Mouse (Mus musculus) ZHBTc4 (cell line): ENCODE measurements around the gene Eif6.

Experiments
- DNase-seq: peaks from one replicate; pipeline ENCODE4 v3.0.0-alpha.2; 2011; ENCODE audit warnings: low read depth, low spot score

The Eif6 gene

DNA sequence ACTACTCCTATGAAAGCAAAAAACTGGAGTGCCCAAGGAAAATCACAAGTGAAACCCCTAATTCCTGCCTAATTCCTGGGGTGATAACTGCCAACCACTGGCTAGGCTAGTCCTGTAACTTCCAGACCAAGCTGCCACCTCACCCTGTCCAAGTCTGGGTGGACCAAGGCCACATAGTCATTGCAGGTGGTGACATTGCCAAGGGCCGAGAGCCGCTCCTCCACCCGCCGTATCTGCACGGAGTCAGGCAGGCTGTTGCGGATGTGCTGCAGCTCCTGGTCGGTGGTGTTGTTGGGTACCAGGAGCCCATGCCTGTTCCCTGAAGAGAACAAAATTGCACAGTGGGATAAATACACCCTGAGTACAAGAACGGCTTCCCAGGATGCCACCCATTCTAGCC, 3.0 kb downstream of the Eif6 start:
- no peak for DNase-seq

DNA sequence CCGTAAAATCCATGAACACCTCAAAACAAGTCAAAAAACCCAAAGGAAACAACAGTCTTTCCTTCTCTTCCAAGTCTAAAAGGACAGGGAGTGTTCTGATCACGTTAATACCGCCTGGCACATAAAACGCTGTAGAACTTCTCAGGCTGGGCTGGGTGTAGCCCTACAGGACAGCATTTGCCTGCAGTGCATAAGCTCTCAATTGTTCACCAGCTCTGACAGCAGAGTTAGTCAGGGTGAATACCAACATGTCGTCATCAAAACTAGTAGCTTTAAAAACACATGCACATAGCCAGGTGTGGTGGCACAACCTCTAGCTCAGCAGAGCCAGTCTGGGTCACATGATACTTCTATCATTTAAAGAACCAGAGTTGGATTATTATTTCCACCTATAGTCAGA, 5.9 kb downstream of the Eif6 start:
- no peak for DNase-seq

DNA sequence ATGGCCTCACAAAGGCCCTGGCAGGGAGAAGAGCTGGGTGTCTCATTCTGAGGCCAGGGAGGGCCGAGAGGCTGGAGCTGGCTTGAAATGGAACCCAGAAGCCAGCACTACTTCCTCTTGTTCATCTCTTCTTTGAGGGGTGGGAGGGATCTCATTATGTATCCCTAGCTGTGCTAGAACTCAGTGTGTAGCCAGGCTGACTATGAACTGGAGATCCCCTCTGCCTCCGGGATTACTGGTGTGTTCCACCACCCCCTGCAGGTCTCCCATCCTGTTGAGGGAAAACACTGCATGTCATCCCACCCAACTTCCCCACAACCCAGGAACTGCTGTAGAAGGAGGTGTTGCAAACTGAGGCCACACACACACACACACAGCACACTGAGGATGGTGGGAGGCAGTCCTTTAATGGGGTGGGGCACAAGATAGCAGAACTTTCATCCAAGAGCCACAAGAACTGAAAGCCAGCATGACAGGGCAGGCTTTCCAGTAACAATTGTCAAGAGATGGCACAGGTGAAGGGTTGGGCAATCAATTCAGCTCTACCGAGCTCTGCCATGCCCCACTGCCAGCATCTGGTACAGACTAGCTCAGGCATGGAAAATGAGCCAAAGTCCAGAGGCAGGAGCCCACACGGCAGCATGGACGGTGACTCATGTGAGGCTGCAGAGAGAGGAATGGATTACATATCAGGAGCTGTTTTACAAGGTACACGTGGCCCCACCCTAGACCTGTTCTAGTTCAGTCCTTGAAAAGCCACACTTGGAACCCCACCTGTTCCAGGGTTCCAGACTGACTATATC, 7.1 kb downstream of the Eif6 start:
- DNase-seq, result no peak

DNA sequence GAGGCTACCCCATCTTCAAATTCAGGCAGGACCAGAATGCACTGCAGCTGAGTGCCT, 7.5 kb downstream of the Eif6 start, which contains the start of gene BC029722:
TSS of gene BC029722 (minus strand) at position 35 of the 57 bp plus-strand sequence.
- no peak for DNase-seq

DNA sequence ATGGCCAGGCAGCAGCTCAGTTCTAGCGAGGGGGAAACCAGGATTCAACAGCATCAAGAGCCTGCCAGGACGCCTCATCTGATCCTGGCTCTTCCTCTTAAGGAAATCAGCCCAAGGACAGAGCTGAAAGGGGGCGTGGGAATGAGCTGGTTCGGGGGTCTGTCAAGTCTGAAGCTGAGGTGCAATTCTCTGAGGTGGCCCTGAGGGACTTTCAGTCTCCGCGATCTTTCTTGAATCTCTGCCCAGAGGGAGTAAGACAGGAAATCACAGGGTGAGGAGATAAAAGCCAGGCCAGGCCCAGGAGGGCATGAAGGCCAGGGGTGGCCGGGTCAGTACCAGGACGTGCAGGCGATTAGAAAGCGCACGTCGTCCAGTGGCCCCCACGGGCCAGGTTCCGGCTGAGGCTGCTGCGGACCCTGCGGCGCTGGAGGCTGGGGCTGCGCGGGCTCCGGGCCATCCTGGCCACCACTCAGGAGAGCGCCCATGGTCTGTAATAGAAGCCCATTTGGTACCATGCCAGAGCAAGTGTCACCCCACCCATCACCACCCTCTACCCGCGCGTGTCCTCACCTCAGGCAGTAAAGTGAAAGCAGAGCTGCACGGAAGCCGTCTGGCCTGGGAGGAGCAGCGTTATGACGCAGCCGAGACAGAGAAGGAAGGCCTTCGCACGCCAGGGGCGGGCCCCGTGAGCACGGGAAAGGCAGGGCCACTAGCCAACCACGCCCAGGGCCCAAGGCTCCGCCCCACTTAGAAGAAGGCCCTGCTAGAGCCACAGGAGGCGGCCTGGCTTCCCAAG, 7.9 kb downstream of the Eif6 start:
- DNase-seq, result peak; percentile 97

DNA sequence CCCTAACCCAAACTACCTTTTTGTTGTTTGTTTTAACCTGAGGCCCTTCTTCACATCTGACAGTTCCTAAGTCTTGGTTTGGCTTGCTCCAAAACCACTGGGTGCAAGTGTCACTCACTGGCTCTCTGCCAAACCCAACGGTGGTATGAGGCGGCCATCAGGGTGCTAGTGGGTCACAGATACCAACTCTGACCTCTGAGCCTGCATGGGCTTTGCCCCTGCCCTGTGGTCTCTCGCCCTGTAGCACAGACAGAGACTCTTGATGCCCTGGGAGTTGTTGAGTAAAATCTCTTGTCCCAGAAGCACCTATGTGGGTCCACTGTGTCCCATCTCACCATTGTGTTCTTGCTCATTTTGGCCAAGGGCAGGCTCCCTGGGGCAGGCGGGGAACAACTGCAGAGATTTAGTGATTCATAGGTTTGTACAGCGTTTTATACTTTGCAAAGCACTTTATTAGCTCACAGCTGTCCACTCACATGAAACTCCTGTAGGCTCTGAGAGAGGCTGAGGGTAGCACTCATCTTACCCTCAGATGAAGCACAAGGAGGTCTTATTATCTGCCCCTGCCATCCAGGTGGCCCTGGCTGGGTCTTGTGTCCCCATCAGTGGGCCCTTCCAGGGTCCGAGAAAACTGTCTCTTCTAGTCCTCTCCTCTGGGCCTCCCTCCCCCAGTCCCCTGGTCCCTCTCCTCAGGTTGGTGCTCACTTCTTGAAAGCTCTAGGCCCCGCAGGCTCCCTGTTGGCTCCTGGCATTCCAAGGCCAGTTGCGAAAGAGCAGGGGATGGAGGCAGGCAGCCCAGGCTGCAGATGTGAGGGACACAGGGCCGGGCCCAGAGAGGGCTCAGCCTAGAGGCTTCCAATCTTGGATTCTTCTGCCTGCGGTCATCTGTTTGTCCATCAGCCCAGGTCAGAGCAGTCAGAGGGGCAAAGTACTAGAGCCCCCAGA, 9.2 kb downstream of the Eif6 start:
- DNase-seq, result no peak

DNA sequence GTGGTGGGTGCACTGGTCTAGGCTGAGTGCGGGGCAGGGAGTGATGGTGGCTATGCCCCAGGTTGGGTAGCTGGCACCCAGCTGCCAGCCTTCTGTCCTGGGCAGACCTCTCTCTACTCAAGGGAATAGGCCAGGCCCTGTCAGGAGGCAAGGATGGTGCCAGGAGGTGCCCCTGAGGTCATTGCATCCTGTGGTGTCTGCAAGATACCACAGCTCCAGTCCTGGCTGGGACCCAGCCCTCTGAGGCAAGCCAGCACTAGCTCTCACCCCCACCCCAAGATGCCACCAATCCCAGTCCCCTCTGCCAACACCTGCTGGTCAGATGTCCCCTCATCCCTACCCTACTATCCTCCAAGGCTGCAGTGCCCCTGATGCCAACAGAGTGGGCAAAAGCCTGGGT, 10.5 kb downstream of the Eif6 start:
- no peak for DNase-seq

DNA sequence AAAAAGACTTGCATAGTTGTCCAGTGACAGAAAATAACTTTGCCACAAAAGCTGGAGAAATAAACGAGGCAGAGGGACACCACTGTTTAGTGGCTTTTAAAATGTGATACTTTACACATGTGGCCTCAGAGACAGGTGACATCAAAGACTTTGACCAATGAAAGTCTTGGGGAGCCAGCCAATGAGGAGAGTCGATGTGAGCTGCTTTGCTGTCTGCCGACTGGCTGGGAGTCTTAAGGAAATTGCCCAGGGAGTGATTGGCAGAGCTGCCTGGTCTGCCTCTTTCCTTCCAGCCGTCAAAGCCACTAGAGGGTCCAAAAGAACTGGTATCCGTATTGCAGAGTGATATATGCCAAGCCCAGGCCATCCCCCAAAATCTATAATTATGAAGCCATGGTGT, 11.9 kb downstream of the Eif6 start:
- DNase-seq, result no peak

DNA sequence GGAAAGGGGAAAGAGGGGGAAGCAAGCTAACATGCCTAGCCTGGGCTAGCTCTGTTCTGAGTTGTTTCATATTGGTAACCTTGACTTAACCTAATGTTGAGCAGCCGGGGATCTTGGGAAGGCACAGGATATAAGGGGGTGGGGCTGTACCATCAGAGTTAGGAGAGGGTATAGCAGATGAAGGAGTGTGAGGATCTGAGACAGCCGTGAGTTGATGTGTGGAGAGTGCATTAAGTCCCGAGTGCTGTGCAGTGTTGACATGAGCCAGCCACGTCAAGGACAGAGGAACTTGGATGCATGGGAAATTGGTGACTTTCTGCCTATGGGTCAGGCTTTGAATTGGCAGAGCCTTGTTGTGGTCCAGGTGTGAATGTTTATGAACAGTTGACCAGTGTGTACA, 14.1 kb downstream of the Eif6 start:
- DNase-seq, result no peak

DNA sequence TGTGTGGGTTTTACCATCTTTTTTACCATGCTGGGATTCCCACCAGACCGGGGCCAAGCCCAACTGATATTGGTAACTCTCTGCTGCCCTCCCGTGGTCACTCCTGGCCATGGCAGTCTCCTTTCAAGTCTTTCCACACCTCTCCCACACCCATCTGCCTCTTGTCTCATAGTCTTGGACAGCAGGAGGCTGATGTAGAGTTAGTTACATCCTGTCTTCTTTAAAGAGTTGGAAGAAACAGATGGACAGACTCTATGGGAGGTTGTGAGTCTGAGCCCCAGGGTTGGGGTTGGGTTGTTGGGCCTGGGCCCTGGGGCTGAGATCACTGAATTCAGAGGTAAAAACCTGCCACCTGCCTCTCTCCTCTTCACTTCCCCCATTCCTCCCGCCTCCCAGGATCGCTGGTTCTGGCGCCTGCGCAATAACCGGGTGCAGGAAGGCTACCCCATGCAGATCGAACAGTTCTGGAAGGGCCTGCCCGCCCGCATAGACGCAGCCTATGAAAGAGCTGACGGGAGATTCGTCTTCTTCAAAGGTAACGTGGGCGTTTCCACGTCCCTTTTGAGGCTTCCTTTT, 14.8 kb downstream of the Eif6 start:
- peak; percentile 94 for DNase-seq

DNA sequence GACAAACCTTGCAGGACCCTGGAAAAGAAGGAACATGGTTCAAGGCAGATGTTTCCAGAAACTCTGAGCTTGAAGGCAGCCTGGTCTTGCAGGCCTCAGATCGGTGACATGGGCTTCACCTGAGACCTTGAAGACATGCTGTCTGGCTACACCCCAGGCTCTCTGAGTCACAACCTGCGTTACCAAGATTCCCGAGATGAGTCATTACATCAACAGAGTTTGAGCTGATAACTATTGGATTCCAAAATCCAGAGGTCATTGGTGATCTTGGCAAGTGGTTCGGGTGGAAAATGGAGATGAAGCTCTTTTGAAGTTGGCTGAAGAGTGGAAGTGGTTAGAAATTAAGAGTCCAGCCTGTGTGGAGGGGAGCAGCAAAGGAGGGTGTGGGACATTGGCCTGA, 17.1 kb downstream of the Eif6 start:
- DNase-seq, result no peak

DNA sequence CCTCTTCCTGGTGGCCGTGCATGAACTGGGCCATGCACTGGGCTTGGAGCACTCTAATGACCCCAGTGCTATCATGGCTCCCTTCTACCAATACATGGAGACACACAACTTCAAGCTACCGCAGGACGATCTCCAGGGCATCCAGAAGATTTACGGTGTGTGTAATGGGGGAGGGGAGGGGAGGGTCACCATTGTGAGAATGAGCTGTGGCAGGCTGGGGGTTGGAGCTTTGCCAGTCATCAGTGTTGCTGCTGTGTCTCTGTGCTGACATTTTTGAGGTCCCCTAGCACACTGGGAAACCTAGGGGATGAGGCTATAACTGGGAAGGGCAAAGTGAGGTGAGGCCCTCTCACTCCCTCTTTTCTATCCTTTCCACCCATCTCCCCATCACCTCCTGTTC, 19.3 kb downstream of the Eif6 start:
- DNase-seq, result no peak

DNA sequence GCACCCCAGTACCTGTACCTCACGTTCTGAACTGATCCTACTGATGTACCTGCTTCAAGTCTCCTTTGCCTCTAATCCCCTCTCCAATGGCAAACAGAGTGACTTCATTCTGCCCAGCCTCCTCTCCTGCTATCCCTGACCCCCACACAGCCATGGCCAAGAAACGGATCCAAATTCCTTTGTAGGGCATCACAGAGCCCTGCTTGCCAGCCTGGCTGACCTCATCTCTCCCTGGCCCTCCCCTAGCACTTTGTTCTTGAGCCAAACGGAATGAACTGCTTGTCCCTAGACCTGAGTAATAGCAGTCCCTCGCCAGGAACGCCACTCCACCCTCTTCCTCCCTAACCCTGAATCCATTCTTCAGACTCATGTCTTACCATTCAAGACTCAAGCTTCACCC, 20.2 kb downstream of the Eif6 start:
- no peak for DNase-seq

DNA sequence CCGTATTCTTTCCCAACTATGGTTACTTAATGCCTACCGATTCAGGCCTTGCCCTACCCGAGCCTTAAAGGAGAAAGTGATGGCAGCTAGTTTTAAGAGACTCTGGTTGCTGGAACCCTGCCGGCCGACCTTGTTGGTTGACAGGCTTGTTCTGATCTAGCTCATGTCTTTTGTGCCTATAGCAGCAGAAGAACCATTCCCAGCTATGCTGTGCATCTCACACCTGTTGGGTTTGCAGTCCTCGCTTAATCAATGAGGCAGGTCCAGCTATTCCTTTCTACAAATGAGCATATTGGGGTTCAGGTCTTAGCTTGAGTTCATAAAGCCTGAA, 20.8 kb downstream of the Eif6 start:
- DNase-seq, result no peak

DNA sequence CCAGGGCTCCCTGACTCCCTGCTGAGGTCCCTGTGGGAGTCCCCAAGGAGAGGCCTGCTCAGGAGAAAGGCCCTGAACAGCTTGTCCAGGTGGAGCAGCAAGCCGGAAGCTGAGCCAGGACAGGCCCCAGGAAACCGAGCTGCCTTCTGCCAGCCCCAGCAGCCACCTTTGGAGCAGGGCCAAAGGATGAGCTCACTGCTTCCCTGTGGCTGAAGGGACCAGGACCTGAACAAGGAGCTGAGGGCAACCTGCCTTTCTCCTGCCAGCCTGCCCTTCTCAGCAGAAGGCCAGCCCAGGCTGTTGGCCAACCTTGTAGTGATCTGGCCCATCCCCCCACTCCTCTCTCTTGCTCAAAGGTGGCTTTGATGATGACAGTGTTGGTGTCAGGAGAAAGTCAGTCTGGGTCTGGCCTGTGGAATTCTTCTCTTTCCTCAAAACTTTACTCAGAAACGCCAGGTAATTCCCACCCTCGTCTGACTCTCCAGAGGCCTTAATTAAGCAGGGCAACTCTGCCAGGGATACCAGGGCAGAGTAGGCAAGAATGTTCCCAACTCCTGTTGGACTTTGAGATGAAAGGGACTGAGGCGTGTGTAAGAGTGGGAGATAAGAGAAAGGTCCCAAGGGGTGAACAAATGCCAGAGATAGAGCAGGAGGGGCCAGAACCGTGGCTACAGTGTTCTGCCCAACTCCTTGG, 21.3 kb downstream of the Eif6 start:
- no peak for DNase-seq

DNA sequence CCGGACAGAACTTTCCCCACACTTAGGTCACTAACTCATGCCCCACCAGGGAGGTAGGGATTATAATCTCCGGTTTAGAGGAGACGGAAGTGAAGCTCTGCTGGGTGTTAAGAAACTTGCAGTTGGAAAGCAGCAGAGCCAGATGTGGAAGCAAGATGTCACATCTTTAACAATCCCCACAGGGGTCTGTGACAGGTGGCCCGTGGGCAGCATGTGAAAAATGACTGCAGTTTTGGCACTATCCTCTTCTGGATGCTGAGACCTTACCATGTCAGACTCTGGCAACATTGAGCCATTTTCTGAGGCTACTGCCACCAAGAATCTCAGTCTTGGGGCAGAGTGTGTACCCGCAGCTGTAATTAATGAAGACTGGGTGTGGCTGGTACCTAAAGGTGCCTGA, 22.7 kb downstream of the Eif6 start:
- no peak for DNase-seq

DNA sequence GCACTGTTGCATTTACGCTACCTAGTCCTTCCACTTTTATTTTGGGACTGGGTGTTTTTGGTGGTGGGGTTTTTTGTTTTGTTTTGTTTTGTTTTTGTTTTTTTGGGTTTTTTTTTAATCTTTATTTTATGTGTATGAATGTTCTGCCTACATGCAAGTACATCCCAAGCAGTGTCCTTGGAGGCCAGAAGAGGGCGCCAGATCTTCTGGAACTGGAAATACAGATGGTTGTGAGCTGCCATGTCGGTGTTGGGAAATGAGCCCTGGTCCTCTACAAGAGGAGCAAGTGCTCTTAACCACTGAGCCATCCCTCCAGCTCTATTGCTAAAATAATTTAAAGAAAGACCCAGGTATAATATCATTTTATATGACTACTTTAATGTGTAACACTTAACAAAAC, 24.0 kb downstream of the Eif6 start:
- DNase-seq, result peak; percentile 80

DNA sequence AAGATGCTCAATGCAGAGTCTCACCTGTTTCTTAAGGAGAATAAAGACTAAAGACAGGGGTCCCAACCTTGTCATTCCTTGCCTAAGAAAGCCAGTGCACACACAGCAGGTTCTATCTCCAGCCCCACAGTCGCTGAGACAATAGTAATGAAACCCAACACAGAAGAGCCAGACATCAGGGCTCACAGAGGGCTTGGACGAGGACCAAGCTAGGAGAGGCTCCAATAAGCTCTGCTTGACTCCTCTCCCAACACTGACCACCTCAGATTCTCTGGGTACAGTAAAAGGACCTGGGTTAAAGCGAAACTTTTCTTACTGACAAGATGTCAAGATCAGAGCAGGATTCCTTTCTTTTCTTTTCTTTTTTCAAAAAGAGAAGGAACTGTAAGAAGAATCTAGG, 28.1 kb downstream of the Eif6 start:
- no peak for DNase-seq

DNA sequence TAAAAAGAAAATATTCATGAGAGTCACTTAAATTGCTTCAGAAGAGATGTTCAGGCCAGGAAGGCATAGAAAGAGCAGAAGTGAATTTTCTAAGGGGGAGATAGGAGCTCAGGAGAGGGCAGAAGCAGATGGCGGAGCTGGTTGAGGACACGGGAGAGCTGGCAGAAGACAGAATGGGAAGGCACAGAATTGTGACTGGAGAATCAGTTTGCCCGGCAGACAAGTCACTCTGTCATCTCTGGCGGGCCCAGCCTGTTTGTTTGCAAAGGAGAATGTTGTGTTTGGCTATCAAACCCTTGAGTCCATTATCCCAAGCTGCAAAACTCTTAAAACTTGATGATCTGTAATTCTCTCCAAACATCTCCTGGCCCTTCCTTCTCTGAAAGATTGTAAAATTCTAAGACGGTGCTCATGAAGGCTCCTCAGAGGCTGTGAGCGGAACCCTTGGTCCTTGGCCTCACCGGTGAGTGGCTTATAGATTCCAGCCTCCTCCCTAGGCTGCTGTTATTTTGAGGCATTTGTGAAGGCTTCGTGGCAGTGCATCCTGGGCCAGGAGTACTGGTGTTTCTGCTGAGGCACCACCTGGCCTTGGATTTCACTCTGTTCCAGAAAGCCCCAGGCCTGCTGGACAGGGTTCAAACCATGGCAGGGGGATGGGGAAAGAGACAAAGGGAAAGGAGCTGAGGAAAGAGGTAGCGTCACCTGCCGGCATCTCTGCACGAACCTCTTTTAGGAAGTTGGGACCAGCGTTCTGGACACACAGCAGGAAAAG, 31.9 kb downstream of the Eif6 start:
- DNase-seq, result no peak

DNA sequence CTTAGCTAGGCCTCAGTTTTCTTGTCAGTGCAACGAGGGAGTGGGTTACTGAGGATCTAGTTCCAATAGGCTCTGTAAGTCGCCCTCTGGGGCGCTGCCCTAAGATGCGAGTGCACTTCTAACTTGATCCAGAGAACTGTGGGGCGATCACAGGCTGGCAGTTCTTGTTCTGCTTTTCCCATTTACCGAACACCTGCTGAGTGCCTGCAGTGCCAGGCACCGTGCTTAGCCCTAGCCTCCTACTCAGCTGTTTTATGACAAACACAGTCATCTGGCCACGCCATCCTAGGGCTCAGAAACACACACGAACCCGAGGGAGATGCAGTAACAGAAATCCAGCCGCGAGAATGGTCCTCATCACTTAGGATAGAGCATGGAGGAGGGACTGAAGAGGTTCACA, 33.8 kb downstream of the Eif6 start:
- peak; percentile 30 for DNase-seq
